Mouse (Mus musculus) CH12.LX (cell line): ENCODE data around the gene Fat3. TPM values are rescaled to one million over a fixed set of nuclear protein-coding genes. Genes with fewer than 3 reads are reported as not detected.

Source experiments
- DNase-seq: peaks from one replicate; pipeline ENCODE4 v3.0.0-alpha.2; 2013; ENCODE audit errors: extremely low read depth
- H3K27ac ChIP-seq: 2 replicates; pipeline ENCODE4 v1.5.1; 2012; ENCODE audit warnings: low read depth, mild to moderate bottlenecking, control low read depth, moderate library complexity; ENCODE audit not compliant: insufficient read depth
- H3K27me3 ChIP-seq: replicated peaks from 2 replicates; pipeline ENCODE3; 2012; ENCODE audit warnings: inconsistent platforms
- H3K36me3 ChIP-seq, 2 experiments: replicated peaks in 1 of 2; 2 replicates each; pipeline versions ENCODE3 to v1.6.1; 2012; ENCODE audit warnings: inconsistent platforms in 1 of 2, low read length in 1 of 2, mild to moderate bottlenecking in 1 of 2, mixed read lengths in 1 of 2, moderate library complexity in 1 of 2; ENCODE audit not compliant: control insufficient read depth in 1 of 2, insufficient read depth in 1 of 2
- H3K4me1 ChIP-seq, 2 experiments: 2 replicates each; pipeline ENCODE4 v1.6.1; 2012; ENCODE audit warnings: inconsistent platforms in 1 of 2, moderate library complexity in 1 of 2; ENCODE audit not compliant: insufficient read depth in 2 of 2, control insufficient read depth in 1 of 2
- H3K4me2 ChIP-seq: 2 replicates; pipeline ENCODE4 v1.6.1; 2012; ENCODE audit warnings: low read depth, mild to moderate bottlenecking, control low read depth; ENCODE audit not compliant: poor library complexity, insufficient read depth, severe bottlenecking
- H3K4me3 ChIP-seq, 3 experiments: fragments of 150-350 bp in 1 of 3; sonication (generic) in 1 of 3; replicated peaks in 1 of 3; 2 replicates each; pipeline versions ENCODE3 to v1.5.1; 2011 to 2012; ENCODE audit warnings: low read depth in 2 of 3, low read length in 2 of 3, mild to moderate bottlenecking in 2 of 3, moderate library complexity in 2 of 3, control low read depth in 1 of 3, improper control_type of control experiment in 1 of 3, inconsistent platforms in 1 of 3, mixed read lengths in 1 of 3; ENCODE audit not compliant: poor library complexity in 1 of 3
- H3K79me2 ChIP-seq: replicated peaks from 2 replicates; pipeline ENCODE4 v1.6.1; 2012; ENCODE audit warnings: mild to moderate bottlenecking, moderate library complexity; ENCODE audit not compliant: control insufficient read depth, poor library complexity, insufficient read depth, severe bottlenecking; ENCODE audit errors: extremely low read depth
- H3K9ac ChIP-seq: 2 replicates; pipeline ENCODE4 v1.6.1; 2012; ENCODE audit warnings: low read depth, mild to moderate bottlenecking, control low read depth, moderate library complexity; ENCODE audit not compliant: insufficient read depth
- H3K9me3 ChIP-seq: replicated peaks from 2 replicates; pipeline ENCODE3; 2012; ENCODE audit warnings: low read length, inconsistent platforms, mixed read lengths
- CHD2 ChIP-seq: IDR thresholded peaks from 2 replicates; pipeline ENCODE4 v1.6.1; 2011; ENCODE audit warnings: low read length, improper control_type of control experiment
- MAFK ChIP-seq: IDR thresholded peaks from 2 replicates; pipeline ENCODE4 v1.6.1; 2011; ENCODE audit warnings: low read length, improper control_type of control experiment; ENCODE audit not compliant: insufficient replicate concordance
- MAX ChIP-seq: IDR thresholded peaks from 2 replicates; pipeline ENCODE4 v1.6.1; 2011; ENCODE audit warnings: low read length, improper control_type of control experiment
- MAZ ChIP-seq: IDR thresholded peaks from 2 replicates; pipeline ENCODE4 v1.6.1; 2012; ENCODE audit warnings: low read depth, mild to moderate bottlenecking, inconsistent platforms, low read length, improper control_type of control experiment, moderate library complexity
- MEF2A ChIP-seq: IDR thresholded peaks from 2 replicates; pipeline ENCODE4 v1.6.1; 2014; ENCODE audit warnings: low read depth, mild to moderate bottlenecking, inconsistent platforms, low read length, improper control_type of control experiment, borderline replicate concordance
- MYC ChIP-seq: IDR thresholded peaks from 2 replicates; pipeline ENCODE4 v1.6.1; 2011; ENCODE audit warnings: low read depth, mild to moderate bottlenecking, improper control_type of control experiment, low read length
- NRF1 ChIP-seq: IDR thresholded peaks from 2 replicates; pipeline ENCODE4 v1.6.1; 2014; ENCODE audit warnings: low read depth, mild to moderate bottlenecking, inconsistent platforms, low read length, improper control_type of control experiment, moderate library complexity
- PAX5 ChIP-seq: IDR thresholded peaks from 2 replicates; pipeline ENCODE4 v1.6.1; 2012; ENCODE audit warnings: low read length, inconsistent platforms, mixed read lengths
- POLR2A ChIP-seq: IDR thresholded peaks from 2 replicates; pipeline ENCODE4 v1.6.1; 2011; ENCODE audit warnings: low read depth, mild to moderate bottlenecking, improper control_type of control experiment, low read length
- POLR2AphosphoS2 ChIP-seq: IDR thresholded peaks from 2 replicates; pipeline ENCODE4 v1.6.1; 2011; ENCODE audit warnings: low read depth, low read length, improper control_type of control experiment
- RCOR1 ChIP-seq: conservative IDR thresholded peaks from 2 replicates; pipeline ENCODE4 v1.6.1; 2012; ENCODE audit warnings: low read depth, mild to moderate bottlenecking, inconsistent platforms, low read length, improper control_type of control experiment
- TBP ChIP-seq: conservative IDR thresholded peaks from 2 replicates; pipeline ENCODE4 v1.6.1; 2011; ENCODE audit warnings: low read depth, low read length, improper control_type of control experiment
- TCF12 ChIP-seq: IDR thresholded peaks from 2 replicates; pipeline ENCODE4 v1.6.1; 2014; ENCODE audit warnings: low read depth, mild to moderate bottlenecking, inconsistent platforms, low read length, improper control_type of control experiment
- UBTF ChIP-seq: IDR thresholded peaks from 2 replicates; pipeline ENCODE4 v1.6.1; 2012; ENCODE audit warnings: low read depth, mild to moderate bottlenecking, inconsistent platforms, low read length, improper control_type of control experiment, moderate library complexity
- USF1 ChIP-seq: IDR thresholded peaks from 2 replicates; pipeline ENCODE4 v1.6.1; 2014; ENCODE audit warnings: low read depth, mild to moderate bottlenecking, inconsistent platforms, low read length, improper control_type of control experiment
- ZC3H11A ChIP-seq: IDR thresholded peaks from 2 replicates; pipeline ENCODE4 v1.6.1; 2012; ENCODE audit warnings: low read depth, mild to moderate bottlenecking, inconsistent platforms, low read length, improper control_type of control experiment
- ZKSCAN1 ChIP-seq: IDR thresholded peaks from 2 replicates; pipeline ENCODE4 v1.6.1; 2012; ENCODE audit warnings: low read depth, inconsistent platforms, low read length, improper control_type of control experiment, borderline replicate concordance
- ZMIZ1 ChIP-seq: IDR thresholded peaks from 2 replicates; pipeline ENCODE4 v1.6.1; 2012; ENCODE audit warnings: low read depth, mild to moderate bottlenecking, inconsistent platforms, low read length, improper control_type of control experiment
- dilution Hi-C: fragments of 300-500 bp; cut with MboI; formaldehyde crosslinking; loops from 2 replicates; pipeline ENCODE4 v1.14.3; 2020; ENCODE audit warnings: low sequenced_read_pairs; ENCODE audit not compliant: extremely low pct_unique_long_range_greater_than_20kb, extremely low pct_ligation_motif_present
- in situ Hi-C: fragments of 300-500 bp; cut with MboI; formaldehyde crosslinking; loops from 3 replicates; pipeline ENCODE4 v1.14.3; 2019; ENCODE audit warnings: low sequenced_read_pairs, low pct_ligation_motif_present, low pct_unique_long_range_greater_than_20kb, mixed read lengths
- polyA plus RNA-seq: library from polyadenylated mRNA; unstranded; fragments of >175 nt; gene quantifications from 2 replicates; pipeline ENCODE4 v1.2.1, GENCODE M21; 2012; ENCODE audit warnings: low read depth; ENCODE audit not compliant: insufficient read length
- total RNA-seq, 2 experiments: library from RNA; depleted of rRNA; stranded (reverse); fragments of 300-350 nt in 1 of 2; fragments of >200 nt in 1 of 2; gene quantifications; 2 replicates each; pipeline ENCODE4 v1.2.3; 2012 to 2014

The Fat3 gene
- total and polyA plus RNA-seq, 3 experiments: 0.03 to 0.07 TPM; not detected in 1

GRCm38 (mm10) chr9:16227398-16227797 lies 273.7 kb downstream of the Fat3 start:
- H3K36me3 ChIP-seq: no peaks in the 10 kb centered on the region
- no peak overlapping the region for H3K27ac ChIP-seq
- no peak overlapping the region for H3K4me3 ChIP-seq
- no peak for DNase-seq
- H3K79me2 ChIP-seq: no peaks in the 10 kb centered on the region
- H3K4me2 ChIP-seq: no peak overlapping the region
- TF ChIP-seq MAFK (no peak), POLR2AphosphoS2 (no peak), TBP (no peak), RCOR1 (no peak), MAZ (no peak), ZKSCAN1 (no peak), ZC3H11A (no peak), TCF12 (no peak), ZMIZ1 (no peak), UBTF (no peak), MAX (no peak), MEF2A (no peak), MYC (no peak), NRF1 (no peak)
- no peaks in the 10 kb centered on the region for H3K9me3 ChIP-seq
- in situ Hi-C loops: no loop called here
- dilution Hi-C loops: no loop called here
- H3K9ac ChIP-seq: no peak overlapping the region
- H3K4me1 ChIP-seq: peaks cover 7 to 17% of the 10 kb centered on the region in 2 experiments; a peak in 3 of 4 replicates
- no peaks in the 10 kb centered on the region for H3K27me3 ChIP-seq

- Histone ChIP-seq H3K4me2 (no peak overlapping the region), H3K36me3 (no peaks in the 10 kb centered on the region), H3K9me3 (no peaks in the 10 kb centered on the region), H3K4me3 (no peak overlapping the region), H3K27me3 (no peaks in the 10 kb centered on the region), H3K4me1 (peaks cover 7 to 24% of the 10 kb centered on the region in 2 experiments; a peak in 3 of 4 replicates), H3K27ac (no peak overlapping the region), H3K79me2 (no peaks in the 10 kb centered on the region), H3K9ac (no peak overlapping the region)
- TF ChIP-seq UBTF (no peak), CHD2 (no peak), MAFK (no peak), ZC3H11A (no peak), MEF2A (no peak), USF1 (no peak), POLR2A (no peak), PAX5 (no peak), MAZ (no peak)
- in situ Hi-C loops (no loop called here), dilution Hi-C loops (no loop called here)
- DNase-seq: no peak
Measured at GRCm38 (mm10) chr9:16226545-16226944, 274.5 kb downstream of the Fat3 start.
